Mouse (Mus musculus) kidney, postnatal 10 days (tissue): ENCODE data around the gene Klhl40.

Source experiments
- DNase-seq: peaks from one replicate; pipeline ENCODE4 v3.0.0; 2021; ENCODE audit warnings: mixed read lengths

Klhl40 gene

GRCm38 (mm10) chr9:121829270-121829992, 52.0 kb downstream of the Klhl40 start:
- no peak for DNase-seq

DNA sequence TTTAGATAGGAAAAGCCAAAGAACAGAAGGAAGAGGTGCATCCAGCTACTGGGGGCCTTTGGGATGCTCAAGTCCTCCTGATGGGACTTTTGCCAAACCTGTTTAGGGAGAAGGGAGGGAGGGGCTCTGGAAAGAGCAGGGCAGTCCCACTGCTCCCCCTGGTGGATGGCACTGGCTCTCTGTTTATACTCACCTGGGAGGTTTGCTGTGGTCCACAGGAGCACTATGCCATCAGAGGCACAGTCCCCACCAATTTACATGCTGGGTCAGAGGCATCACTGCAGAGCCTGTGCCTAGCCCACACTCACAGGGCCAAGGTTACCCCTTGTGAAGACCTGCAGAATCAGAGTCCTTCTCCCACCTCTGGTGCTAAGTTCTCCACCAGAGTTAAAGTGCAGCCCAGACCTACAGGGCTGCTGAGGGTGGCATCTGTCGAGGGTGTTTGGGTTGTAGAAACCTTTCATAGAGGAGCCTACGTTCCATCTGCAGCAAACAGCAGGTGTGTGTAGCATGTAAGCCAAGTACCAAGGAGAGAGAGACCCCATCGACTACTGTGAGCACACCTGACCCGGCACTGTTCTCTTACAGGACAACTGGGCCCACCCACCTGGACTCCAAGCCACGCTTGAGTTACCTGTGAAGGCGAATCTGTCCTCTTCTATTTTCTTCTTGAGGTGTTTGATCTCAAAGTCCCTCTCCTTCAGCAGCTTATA, 53.0 kb downstream of the Klhl40 start:
- DNase-seq: peak; percentile 68

DNA sequence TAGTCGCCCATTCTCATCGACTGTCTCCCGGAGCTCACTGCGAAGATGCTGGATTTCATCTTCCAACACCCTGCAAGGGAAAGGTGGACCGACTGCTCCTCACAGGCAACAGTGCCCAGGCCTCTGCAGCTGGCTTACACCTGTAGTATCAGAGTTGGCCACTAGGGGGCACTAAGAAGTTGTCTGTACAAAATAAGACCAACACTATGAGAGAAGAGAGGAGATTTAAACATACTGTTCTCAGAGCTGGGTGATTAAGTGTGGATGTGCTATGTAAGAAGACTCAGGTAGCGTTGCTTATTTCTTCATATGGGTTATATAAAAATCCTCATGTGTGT, 53.5 kb downstream of the Klhl40 start:
- DNase-seq: peak; percentile 88
